Mouse (Mus musculus): ENCODE data around the gene Nkx3-2.

- no peak for TF ChIP-seq POLR2A (IDR thresholded peaks at IDR 0.05; ENCODE audit: borderline replicate concordance, low read depth, low read length)
- no peak for TF ChIP-seq CTCF (IDR thresholded peaks at IDR 0.05; ENCODE audit: low read depth, low read length)
These were observed at the start of gene Nkx3-2 for GRCm38 (mm10) chr5:41763731-41764721.
